Mouse (Mus musculus): Measurements from ENCODE around the gene St5. TPM values are rescaled to one million over a fixed set of nuclear protein-coding genes. Genes with fewer than 3 reads are reported as not detected.

St5 gene
- polyA plus RNA-seq, 2 experiments = 45.0 to 56.3 TPM

DNA sequence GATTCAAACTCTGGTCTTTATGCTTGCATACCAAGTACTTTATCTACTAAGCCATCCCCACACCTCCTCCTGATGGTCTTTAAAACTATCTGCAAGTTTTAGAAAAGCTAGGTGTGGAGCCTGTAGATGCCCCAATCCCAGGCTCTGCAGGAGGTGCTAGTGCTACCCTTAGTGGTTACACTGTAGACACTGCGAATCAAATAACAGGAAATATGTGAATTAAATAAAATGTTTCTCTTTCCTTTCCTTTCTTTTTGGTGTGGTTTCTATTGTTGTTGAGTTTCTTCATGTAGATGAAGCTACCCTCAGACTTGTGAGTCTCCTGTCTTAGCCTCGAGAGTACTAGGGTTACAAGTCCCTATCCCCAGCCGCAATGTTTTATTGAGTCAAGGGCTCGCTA lies 38.3 kb upstream of the St5 start:
- Histone ChIP-seq H3K27me3 (ENCODE audit: control insufficient read depth, insufficient read depth, low read length) (no peaks in the 10 kb centered on the region), H3K9me3 (ENCODE audit: control insufficient read depth, low read length) (no peaks in the 10 kb centered on the region), H3K9ac (ENCODE audit: low read depth, low read length, severe bottlenecking) (no peak overlapping the region), H3K27ac (replicated peaks; ENCODE audit: low read depth, low read length) (no peak overlapping the region), H3K4me3 (replicated peaks; ENCODE audit: low read length) (no peak overlapping the region), H3K4me2 (replicated peaks; ENCODE audit: low read depth, low read length, severe bottlenecking) (no peak overlapping the region), H3K4me1 (ENCODE audit: control insufficient read depth, insufficient read depth, low read length) (no peaks in the 10 kb centered on the region), H3K36me3 (ENCODE audit: control insufficient read depth, insufficient read depth, low read length) (peaks cover 27% of the 10 kb centered on the region)
- DNase-seq (ENCODE audit: low spot score) = no peak
- no peak for ATAC-seq (ENCODE audit: low FRiP score, low read depth)
- no peak for TF ChIP-seq POLR2A (IDR thresholded peaks at IDR 0.05; ENCODE audit: borderline replicate concordance, extremely low read depth, insufficient read depth, insufficient read length)
- WGBS = 84% methylated on average over 4 of the region's 4 CpGs

DNA sequence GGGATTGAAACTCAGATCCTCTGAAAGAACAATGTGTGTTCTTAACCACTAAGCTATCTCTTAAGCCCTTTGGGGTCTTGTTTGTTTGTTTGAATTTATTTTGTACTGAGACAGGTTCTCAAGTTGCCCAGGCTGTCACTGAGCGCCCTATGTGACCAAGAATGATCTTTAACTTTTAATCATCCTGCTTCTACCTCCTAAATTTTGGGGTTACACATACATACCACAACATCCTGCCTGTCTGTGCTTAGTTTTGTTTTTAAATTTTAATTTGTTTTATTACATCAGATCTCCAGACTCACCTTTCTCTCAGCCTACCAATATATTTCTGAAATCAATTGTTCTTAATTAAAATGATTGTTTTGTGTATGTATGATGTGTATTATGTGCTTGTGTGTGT lies 37.7 kb upstream of the St5 start:
- TF ChIP-seq POLR2A (IDR thresholded peaks at IDR 0.05; ENCODE audit: borderline replicate concordance, extremely low read depth, insufficient read depth, insufficient read length) = no peak
- Histone ChIP-seq H3K27ac (replicated peaks; ENCODE audit: low read depth, low read length) (no peak overlapping the region), H3K4me3 (replicated peaks; ENCODE audit: low read length) (no peak overlapping the region), H3K27me3 (ENCODE audit: control insufficient read depth, insufficient read depth, low read length) (no peaks in the 10 kb centered on the region), H3K9me3 (ENCODE audit: control insufficient read depth, low read length) (no peaks in the 10 kb centered on the region), H3K4me1 (ENCODE audit: control insufficient read depth, insufficient read depth, low read length) (no peaks in the 10 kb centered on the region), H3K9ac (ENCODE audit: low read depth, low read length, severe bottlenecking) (no peak overlapping the region), H3K4me2 (replicated peaks; ENCODE audit: low read depth, low read length, severe bottlenecking) (no peak overlapping the region), H3K36me3 (ENCODE audit: control insufficient read depth, insufficient read depth, low read length) (peaks cover 33% of the 10 kb centered on the region)
- DNase-seq (ENCODE audit: low spot score) = no peak
- WGBS = 89% methylated on average over 1 of the region's 1 CpGs
- ATAC-seq (ENCODE audit: low FRiP score, low read depth) = no peak

DNA sequence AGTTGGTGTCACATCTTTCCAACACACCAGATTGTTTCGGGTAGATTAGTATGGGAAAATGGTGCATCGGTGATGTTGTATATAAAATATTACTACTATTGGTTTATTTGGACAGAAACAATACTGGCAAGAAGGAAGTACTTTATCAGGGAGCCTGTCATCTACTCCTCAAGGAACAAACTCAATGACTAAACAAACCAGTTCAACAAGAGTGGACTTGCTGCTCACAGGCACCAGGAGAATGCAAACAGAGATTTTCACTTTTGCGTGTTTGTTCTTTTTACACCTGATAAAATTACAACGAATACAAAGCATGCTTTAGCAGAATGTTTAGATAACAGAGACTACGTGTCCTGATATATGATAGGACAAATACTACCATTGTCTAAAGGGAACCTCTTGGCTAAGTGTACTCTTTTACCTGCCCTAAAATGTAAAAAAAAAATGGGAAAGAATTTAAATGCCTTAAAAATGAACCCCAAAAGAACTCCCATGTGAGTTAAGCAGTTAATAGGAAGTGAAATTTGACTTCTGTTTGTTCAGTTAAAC lies 36.5 kb upstream of the St5 start:
- 73% methylated on average over 5 of the region's 5 CpGs for WGBS
- H3K4me1 ChIP-seq (ENCODE audit: control insufficient read depth, insufficient read depth, low read length) = no peaks in the 10 kb centered on the region
- ATAC-seq (ENCODE audit: low FRiP score, low read depth) (no peak), DNase-seq (ENCODE audit: low spot score) (no peak)
- H3K9me3 ChIP-seq (ENCODE audit: control insufficient read depth, low read length) = no peaks in the 10 kb centered on the region
- no peaks in the 10 kb centered on the region for H3K27me3 ChIP-seq (ENCODE audit: control insufficient read depth, insufficient read depth, low read length)
- no peak overlapping the region for H3K4me2 ChIP-seq (replicated peaks; ENCODE audit: low read depth, low read length, severe bottlenecking)
- no peak overlapping the region for H3K4me3 ChIP-seq (replicated peaks; ENCODE audit: low read length)
- no peak overlapping the region for H3K9ac ChIP-seq (ENCODE audit: low read depth, low read length, severe bottlenecking)
- H3K27ac ChIP-seq (replicated peaks; ENCODE audit: low read depth, low read length) = no peak overlapping the region
- peaks cover 35% of the 10 kb centered on the region for H3K36me3 ChIP-seq (ENCODE audit: control insufficient read depth, insufficient read depth, low read length)
- TF ChIP-seq POLR2A (IDR thresholded peaks at IDR 0.05; ENCODE audit: borderline replicate concordance, extremely low read depth, insufficient read depth, insufficient read length) = no peak

DNA sequence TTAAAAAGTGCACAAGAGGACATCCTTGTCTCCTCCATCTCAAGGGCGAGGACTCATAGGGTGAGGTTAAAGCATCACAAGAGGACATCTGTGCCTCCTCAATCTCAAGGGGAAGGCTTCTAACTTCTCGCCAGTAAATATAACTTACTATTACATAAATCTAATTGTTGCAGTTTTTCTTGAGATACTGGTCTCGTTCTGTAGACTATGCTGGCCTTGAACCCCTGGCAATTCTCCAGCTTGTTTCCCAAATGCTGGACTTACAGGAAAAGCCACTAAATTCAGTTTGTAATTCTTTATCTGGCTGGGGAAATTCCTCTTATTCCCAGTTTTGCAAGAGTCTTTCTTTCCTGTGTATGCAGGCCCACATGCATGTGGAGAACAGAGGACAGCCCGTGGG lies 31.4 kb upstream of the St5 start:
- Histone ChIP-seq H3K9ac (ENCODE audit: low read depth, low read length, severe bottlenecking) (no peak overlapping the region), H3K4me3 (replicated peaks; ENCODE audit: low read length) (no peak overlapping the region), H3K4me1 (ENCODE audit: control insufficient read depth, insufficient read depth, low read length) (no peaks in the 10 kb centered on the region), H3K9me3 (ENCODE audit: control insufficient read depth, low read length) (no peaks in the 10 kb centered on the region), H3K36me3 (ENCODE audit: control insufficient read depth, insufficient read depth, low read length) (peaks cover 15% of the 10 kb centered on the region), H3K27ac (replicated peaks; ENCODE audit: low read depth, low read length) (no peak overlapping the region), H3K4me2 (replicated peaks; ENCODE audit: low read depth, low read length, severe bottlenecking) (no peak overlapping the region), H3K27me3 (ENCODE audit: control insufficient read depth, insufficient read depth, low read length) (no peaks in the 10 kb centered on the region)
- DNase-seq (ENCODE audit: low spot score) (no peak), ATAC-seq (ENCODE audit: low FRiP score, low read depth) (no peak)
- WGBS = 86% methylated on average over 4 of the region's 4 CpGs
- TF ChIP-seq POLR2A (IDR thresholded peaks at IDR 0.05; ENCODE audit: borderline replicate concordance, extremely low read depth, insufficient read depth, insufficient read length) = no peak

DNA sequence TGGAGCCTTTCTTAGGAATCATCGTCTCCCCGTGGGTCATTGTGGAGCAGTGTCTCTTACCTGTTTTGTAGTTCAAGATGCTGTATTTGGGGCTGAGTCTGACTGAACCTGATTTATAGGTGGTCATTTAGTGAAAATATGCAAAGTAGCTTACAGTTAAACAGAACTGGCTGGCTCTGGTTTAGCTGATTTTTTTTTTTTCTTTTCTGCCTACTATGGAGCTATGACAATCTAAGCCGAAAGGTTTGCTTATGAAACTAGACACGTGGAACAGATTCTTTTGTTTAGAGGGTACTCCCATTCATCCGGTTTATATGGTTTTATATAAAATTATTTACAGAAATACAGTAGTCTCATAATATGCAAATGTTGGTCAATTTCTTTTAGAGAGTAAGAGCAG lies 28.2 kb upstream of the St5 start, which contains the start of gene Ascl3:
TSS of gene Ascl3 (minus strand) at position 101 of the 400 bp plus-strand sequence.
- H3K36me3 ChIP-seq (ENCODE audit: control insufficient read depth, insufficient read depth, low read length) = peaks cover 11% of the 10 kb centered on the region
- H3K9ac ChIP-seq (ENCODE audit: low read depth, low read length, severe bottlenecking) = no peak within 1 kb of the TSS
- no peaks in the 10 kb centered on the region for H3K4me1 ChIP-seq (ENCODE audit: control insufficient read depth, insufficient read depth, low read length)
- no peak within 1 kb of the TSS for H3K4me2 ChIP-seq (replicated peaks; ENCODE audit: low read depth, low read length, severe bottlenecking)
- H3K4me3 ChIP-seq (replicated peaks; ENCODE audit: low read length) = no peak within 1 kb of the TSS
- DNase-seq (ENCODE audit: low spot score) (no peak), ATAC-seq (ENCODE audit: low FRiP score, low read depth) (no peak)
- H3K27me3 ChIP-seq (ENCODE audit: control insufficient read depth, insufficient read depth, low read length) = no peaks in the 10 kb centered on the region
- H3K27ac ChIP-seq (replicated peaks; ENCODE audit: low read depth, low read length) = no peak within 1 kb of the TSS
- H3K9me3 ChIP-seq (ENCODE audit: control insufficient read depth, low read length) = no peaks in the 10 kb centered on the region
- TF ChIP-seq POLR2A (IDR thresholded peaks at IDR 0.05; ENCODE audit: borderline replicate concordance, extremely low read depth, insufficient read depth, insufficient read length) = no peak
- 87% methylated on average over 5 of the region's 5 CpGs for WGBS

DNA sequence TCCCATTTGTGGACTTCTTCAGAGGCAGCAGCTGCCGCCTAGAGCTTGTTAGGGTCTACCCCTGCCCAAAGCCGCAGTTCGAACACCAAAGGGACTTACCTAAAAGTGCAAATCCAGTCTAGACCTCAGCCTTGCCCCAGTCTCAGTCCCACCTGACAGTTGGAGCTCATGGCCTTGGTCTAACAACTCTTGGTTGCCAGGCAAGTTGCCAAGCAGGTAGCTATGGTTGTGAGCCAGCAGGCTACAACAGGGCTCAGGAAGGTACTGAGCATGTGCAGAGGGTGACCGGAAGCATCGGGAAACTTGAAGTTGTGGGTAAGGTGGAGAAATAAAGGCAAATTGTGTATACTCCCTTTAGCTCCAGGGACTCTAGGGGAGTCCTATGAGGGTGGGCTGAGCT lies 20.3 kb upstream of the St5 start, which contains the start of gene BC051019:
TSS of gene BC051019 (minus strand) at position 154 of the 400 bp plus-strand sequence.
- no peak for TF ChIP-seq POLR2A (IDR thresholded peaks at IDR 0.05; ENCODE audit: borderline replicate concordance, extremely low read depth, insufficient read depth, insufficient read length)
- DNase-seq (ENCODE audit: low spot score) (no peak), ATAC-seq (ENCODE audit: low FRiP score, low read depth) (no peak)
- H3K9me3 ChIP-seq (ENCODE audit: control insufficient read depth, low read length) = no peaks in the 10 kb centered on the region
- no peaks in the 10 kb centered on the region for H3K4me1 ChIP-seq (ENCODE audit: control insufficient read depth, insufficient read depth, low read length)
- H3K4me2 ChIP-seq (replicated peaks; ENCODE audit: low read depth, low read length, severe bottlenecking) = no peak within 1 kb of the TSS
- 90% methylated on average over 5 of the region's 5 CpGs for WGBS
- no peaks in the 10 kb centered on the region for H3K36me3 ChIP-seq (ENCODE audit: control insufficient read depth, insufficient read depth, low read length)
- no peak within 1 kb of the TSS for H3K4me3 ChIP-seq (replicated peaks; ENCODE audit: low read length)
- H3K27me3 ChIP-seq (ENCODE audit: control insufficient read depth, insufficient read depth, low read length) = no peaks in the 10 kb centered on the region
- H3K9ac ChIP-seq (ENCODE audit: low read depth, low read length, severe bottlenecking) = no peak within 1 kb of the TSS
- no peak within 1 kb of the TSS for H3K27ac ChIP-seq (replicated peaks; ENCODE audit: low read depth, low read length)

All from limb, embryonic 14.5 days (tissue).